In genomic region chr19:38723969-38724368, GRCm38 (mm10) we compare ENCODE assay signal across 18 mouse cellular contexts.
DNase-seq lines count a peak whose midpoint lies in the region; ATAC-seq and TF ChIP-seq lines count a peak whose summit lies in the region.
"Had no signal": no experiment of that assay in that cellular context is flagged by ENCODE, and none has a peak within 500 bp of the region (broad histone marks: within the 10 kb centered on the region; RNA-seq: fewer than 3 reads in every experiment).

No protein-coding gene starts in this region.

- no peaks in the 10 kb centered on the region for H3K79me2 ChIP-seq in C2C12 (ENCODE audit: control insufficient read depth, insufficient read depth)

- peak; percentile 9 to 34 for DNase-seq in left cerebral cortex, postnatal 14 days (ENCODE audit: low spot score in 2 of 2)
- no peak for DNase-seq in left cerebral cortex, adult 11 months (ENCODE audit: low spot score)
- peak; percentile 41 to 50 for DNase-seq in layer of hippocampus, adult 2 months (ENCODE audit: low spot score in 2 of 2)
- DNase-seq in urinary bladder, postnatal 14 days (ENCODE audit: low spot score), result no peak
- no peak for DNase-seq in urinary bladder, postnatal 36 days (ENCODE audit: low spot score in 2 of 2)
- DNase-seq: adrenal gland, postnatal 14 days; cerebellum, adult 11-12 months; embryo, embryonic 11 days; kidney, adult 18-20 months; spleen, adult 18-20 months had no signal

- H3K79me3 ChIP-seq in C2C12 (ENCODE audit: low read depth), result no peaks in the 10 kb centered on the region

- peaks cover 9% of the 10 kb centered on the region; the same call in 1 of the 2 replicates for H3K4me1 ChIP-seq in forebrain, embryonic 15.5 days
- peaks cover 7% of the 10 kb centered on the region for H3K4me1 ChIP-seq in forebrain, embryonic 13.5 days
- H3K4me1 ChIP-seq: heart, embryonic 10.5 days had no signal

- H3K4me2 ChIP-seq in forebrain, embryonic 15.5 days (replicated peaks), result no peak overlapping the region
- H3K4me2 ChIP-seq in forebrain, embryonic 13.5 days, result no peak overlapping the region

- ATAC-seq in forebrain, embryonic 15.5 days (replicated peaks), result no peak
- ATAC-seq in forebrain, embryonic 13.5 days, result no peak
- ATAC-seq: CD4-positive, CD25-positive, alpha-beta regulatory T cell, adult 4 months had no signal

- no peak overlapping the region for H3K9ac ChIP-seq in forebrain, embryonic 15.5 days (replicated peaks)
- no peak overlapping the region for H3K9ac ChIP-seq in forebrain, embryonic 13.5 days
- H3K9ac ChIP-seq: liver, embryonic 14.5 days had no signal

- no peaks in the 10 kb centered on the region for H3K36me3 ChIP-seq in forebrain, embryonic 15.5 days
- H3K36me3 ChIP-seq in forebrain, embryonic 13.5 days (ENCODE audit: poor library complexity, severe bottlenecking), result peaks cover 5% of the 10 kb centered on the region; the same call in 1 of the 2 replicates
- no peaks in the 10 kb centered on the region for H3K36me3 ChIP-seq in C2C12 (ENCODE audit: control insufficient read depth, insufficient read depth)
- H3K36me3 ChIP-seq: forebrain, embryonic 10.5 days; heart, embryonic 10.5 days had no signal

- no peaks in the 10 kb centered on the region for H3K27me3 ChIP-seq in forebrain, embryonic 15.5 days
- no peaks in the 10 kb centered on the region for H3K27me3 ChIP-seq in forebrain, embryonic 13.5 days
- no peaks in the 10 kb centered on the region for H3K27me3 ChIP-seq in C2C12 (ENCODE audit: control insufficient read depth, insufficient read depth, insufficient read length)

- peak overlapping the region; percentile 32; the same call in 1 of the 2 replicates for H3K27ac ChIP-seq in forebrain, embryonic 15.5 days (replicated peaks)
- H3K27ac ChIP-seq in forebrain, embryonic 13.5 days, result no peak overlapping the region
- H3K27ac ChIP-seq in layer of hippocampus, adult 2 months, result no peak overlapping the region
- H3K27ac ChIP-seq: forebrain, embryonic 10.5 days; heart, embryonic 10.5 days; liver, embryonic 14.5 days had no signal

- intact Hi-C loops in left cerebral cortex, postnatal 14 days (cut with DNase I), result no loop called here

- TF ChIP-seq CTCF in C2C12 (IDR thresholded peaks at IDR 0.05; ENCODE audit: control insufficient read depth, insufficient read depth, insufficient read length), result no peak
- no peak for TF ChIP-seq CTCF in layer of hippocampus, adult 2 months (conservative IDR thresholded peaks at IDR 0.05)

- WGBS in forebrain, embryonic 15.5 days, result 24% methylated on average over 5 of the region's 5 CpGs
- WGBS in forebrain, embryonic 13.5 days, result 33% methylated on average over 5 of the region's 5 CpGs

- no peak overlapping the region for H3K4me3 ChIP-seq in forebrain, embryonic 15.5 days
- H3K4me3 ChIP-seq in forebrain, embryonic 13.5 days, result no peak overlapping the region
- H3K4me3 ChIP-seq in C2C12 (ENCODE audit: insufficient read depth, poor library complexity, severe bottlenecking), result no peak overlapping the region
- H3K4me3 ChIP-seq in layer of hippocampus, adult 2 months, result no peak overlapping the region
- H3K4me3 ChIP-seq: forebrain, embryonic 10.5 days; heart, embryonic 10.5 days; myocyte had no signal

- no peak overlapping the region for H3ac ChIP-seq in C2C12 (ENCODE audit: control insufficient read depth, insufficient read length, low read depth)

- no peaks in the 10 kb centered on the region for H3K9me3 ChIP-seq in forebrain, embryonic 15.5 days
- no peaks in the 10 kb centered on the region for H3K9me3 ChIP-seq in forebrain, embryonic 13.5 days (replicated peaks)
- H3K9me3 ChIP-seq: forebrain, embryonic 10.5 days; heart, embryonic 10.5 days had no signal

TF ChIP-seq in C2C12, 6 proteins besides CTCF, POLR2A, EP300 and RAD21:
- TF ChIP-seq MYOD1 (IDR thresholded peaks at IDR 0.05; ENCODE audit: control insufficient read depth, insufficient read length, low read depth) (peak; percentile 18), CEBPB (IDR thresholded peaks at IDR 0.05; ENCODE audit: low read depth) (no peak)

Comparison
In these comparisons a context has a peak if more than half of its experiments do, and no peak if none do; other contexts are left out.
1. DNase-seq: peak in left cerebral cortex, postnatal 14 days (2 of 2) and layer of hippocampus, adult 2 months (2 of 2); none in left cerebral cortex, adult 11 months (single experiment), urinary bladder, postnatal 14 days (single experiment) and urinary bladder, postnatal 36 days (0 of 2).